In the genomic region with DNA sequence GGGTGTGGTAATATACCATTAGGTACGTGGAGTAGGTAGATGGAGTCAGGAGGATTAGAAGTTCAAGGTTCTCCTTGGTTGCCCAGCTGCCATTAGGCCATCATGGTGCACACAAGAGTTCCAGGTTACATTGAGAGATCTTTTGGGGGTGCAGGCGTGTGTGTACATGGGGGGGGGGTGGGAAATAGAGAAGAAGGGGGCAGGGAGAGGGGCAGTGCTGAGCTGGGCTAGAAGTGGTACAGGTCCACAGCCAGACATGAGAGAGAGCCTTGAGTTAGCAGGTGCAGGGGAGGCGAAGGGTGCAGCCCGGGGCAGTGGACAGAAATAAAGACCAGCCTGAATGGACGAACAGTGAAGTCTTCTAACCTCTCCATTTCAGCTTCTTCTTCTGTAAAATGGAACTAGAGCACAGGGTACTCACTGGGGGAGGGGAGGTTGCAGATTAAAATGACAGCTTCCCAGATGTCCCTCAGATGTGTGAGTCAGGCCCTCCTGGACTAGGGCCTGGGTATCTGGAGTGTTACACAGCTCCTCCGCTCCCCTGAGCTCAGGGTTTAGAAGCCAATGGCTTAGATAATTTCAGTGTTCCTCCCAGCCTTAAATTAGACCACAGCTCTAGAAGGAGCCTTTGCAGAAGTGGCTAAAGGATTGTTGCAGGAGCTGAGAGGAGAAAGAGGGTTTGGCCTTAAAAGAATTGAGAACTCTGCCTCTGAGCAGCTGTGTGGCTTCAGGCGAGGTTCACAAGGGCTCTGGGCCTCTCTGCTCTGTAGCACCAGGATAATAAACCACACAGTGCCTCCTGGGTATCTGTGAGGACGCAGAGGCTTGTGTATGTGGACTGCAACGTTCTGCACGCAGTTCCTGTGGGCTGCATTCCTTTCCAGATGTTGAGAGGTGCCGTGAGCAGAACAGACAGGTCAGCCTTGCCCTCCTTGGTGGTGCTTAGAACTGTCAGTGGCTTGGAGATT, we compare ENCODE assay signal across 8 mouse cellular contexts. TPM values are rescaled to one million over a fixed set of nuclear protein-coding genes. Genes with fewer than 3 reads are reported as not detected.
DNase-seq lines count a peak whose midpoint lies in the region; ATAC-seq and TF ChIP-seq lines count a peak whose summit lies in the region.

No protein-coding gene starts in this region.

- H3K9ac ChIP-seq in forebrain, embryonic 12.5 days: no peak overlapping the region
- H3K9ac ChIP-seq in lung, postnatal 0 days (replicated peaks; ENCODE audit: low read depth): no peak overlapping the region
- H3K9ac ChIP-seq in intestine, postnatal 0 days (ENCODE audit: low read depth, low read length): no peak overlapping the region
- no peak overlapping the region for H3K9ac ChIP-seq in neural tube, embryonic 15.5 days (replicated peaks)

- no peak overlapping the region for H3K4me2 ChIP-seq in forebrain, embryonic 12.5 days
- no peak overlapping the region for H3K4me2 ChIP-seq in lung, postnatal 0 days (replicated peaks; ENCODE audit: low read depth, low read length)
- peak overlapping the region; percentile 69 for H3K4me2 ChIP-seq in intestine, postnatal 0 days (replicated peaks; ENCODE audit: low read depth)
- no peak overlapping the region for H3K4me2 ChIP-seq in neural tube, embryonic 15.5 days

- H3K36me3 ChIP-seq in forebrain, embryonic 10.5 days (replicated peaks): peaks cover 67% of the 10 kb centered on the region
- peaks cover 40% of the 10 kb centered on the region for H3K36me3 ChIP-seq in forebrain, embryonic 12.5 days (replicated peaks)
- H3K36me3 ChIP-seq in lung, postnatal 0 days (ENCODE audit: insufficient read depth, low read length): peaks cover 33% of the 10 kb centered on the region
- H3K36me3 ChIP-seq in intestine, postnatal 0 days (ENCODE audit: control insufficient read depth, insufficient read depth): peaks cover 35% of the 10 kb centered on the region
- peaks cover 34% of the 10 kb centered on the region for H3K36me3 ChIP-seq in neural tube, embryonic 15.5 days

- no peak for TF ChIP-seq EP300 in lung, postnatal 0 days (IDR thresholded peaks at IDR 0.05)

- no peaks in the 10 kb centered on the region for H3K27me3 ChIP-seq in forebrain, embryonic 10.5 days (ENCODE audit: poor library complexity, severe bottlenecking)
- H3K27me3 ChIP-seq in forebrain, embryonic 12.5 days: no peaks in the 10 kb centered on the region
- no peaks in the 10 kb centered on the region for H3K27me3 ChIP-seq in lung, postnatal 0 days (replicated peaks; ENCODE audit: insufficient read depth, low read length)
- H3K27me3 ChIP-seq in intestine, postnatal 0 days (replicated peaks; ENCODE audit: control insufficient read depth, insufficient read depth, low read length): no peaks in the 10 kb centered on the region
- H3K27me3 ChIP-seq in neural tube, embryonic 15.5 days (replicated peaks): no peaks in the 10 kb centered on the region

- H3K9me3 ChIP-seq in forebrain, embryonic 10.5 days: no peaks in the 10 kb centered on the region
- H3K9me3 ChIP-seq in forebrain, embryonic 12.5 days: no peaks in the 10 kb centered on the region
- H3K9me3 ChIP-seq in lung, postnatal 0 days (ENCODE audit: low read length): no peaks in the 10 kb centered on the region
- no peaks in the 10 kb centered on the region for H3K9me3 ChIP-seq in intestine, postnatal 0 days (ENCODE audit: control insufficient read depth)
- H3K9me3 ChIP-seq in neural tube, embryonic 15.5 days (replicated peaks): no peaks in the 10 kb centered on the region

- TF ChIP-seq CTCF in lung, postnatal 0 days (IDR thresholded peaks at IDR 0.05): no peak
- no peak for TF ChIP-seq CTCF in intestine, postnatal 0 days (IDR thresholded peaks at IDR 0.05; ENCODE audit: low read depth)

- peaks cover 51% of the 10 kb centered on the region for H3K4me1 ChIP-seq in forebrain, embryonic 10.5 days
- H3K4me1 ChIP-seq in forebrain, embryonic 12.5 days: peaks cover 43% of the 10 kb centered on the region
- H3K4me1 ChIP-seq in lung, postnatal 0 days (ENCODE audit: insufficient read depth, low read depth, low read length): peaks cover 11% of the 10 kb centered on the region
- H3K4me1 ChIP-seq in intestine, postnatal 0 days (replicated peaks; ENCODE audit: control insufficient read depth, insufficient read depth, low read length): peaks cover 15% of the 10 kb centered on the region
- H3K4me1 ChIP-seq in neural tube, embryonic 15.5 days: peaks cover 44% of the 10 kb centered on the region

- DNase-seq in forebrain, embryonic 10.5 days (ENCODE audit: extremely low spot score, low spot score): no peak
- DNase-seq in lung, postnatal 0 days (ENCODE audit: low spot score): no peak
- DNase-seq in lung, adult 18-20 months: no peak
- no peak for DNase-seq in left cerebral cortex, postnatal 10 days (ENCODE audit: extremely low spot score in 1 of 2, low spot score in 2 of 2)
- no peak for DNase-seq in lung, postnatal 10 days

- H3K4me3 ChIP-seq in forebrain, embryonic 10.5 days: no peak overlapping the region
- H3K4me3 ChIP-seq in forebrain, embryonic 12.5 days (replicated peaks): no peak overlapping the region
- H3K4me3 ChIP-seq in lung, postnatal 0 days (ENCODE audit: low read depth, low read length): no peak overlapping the region
- no peak overlapping the region for H3K4me3 ChIP-seq in intestine, postnatal 0 days (ENCODE audit: low read depth, low read length)
- no peak overlapping the region for H3K4me3 ChIP-seq in neural tube, embryonic 15.5 days (replicated peaks)

- ATAC-seq in forebrain, embryonic 12.5 days (ENCODE audit: low FRiP score): no peak
- ATAC-seq in lung, postnatal 0 days: no peak
- ATAC-seq in intestine, postnatal 0 days: no peak
- no peak for ATAC-seq in neural tube, embryonic 15.5 days (ENCODE audit: low FRiP score)

- WGBS in forebrain, embryonic 10.5 days: 77% methylated on average over 11 of the region's 11 CpGs
- 79% methylated on average over 11 of the region's 11 CpGs for WGBS in forebrain, embryonic 12.5 days
- WGBS in lung, postnatal 0 days: 66% methylated on average over 11 of the region's 11 CpGs
- WGBS in intestine, postnatal 0 days: 48% methylated on average over 11 of the region's 11 CpGs
- 77% methylated on average over 11 of the region's 11 CpGs for WGBS in neural tube, embryonic 15.5 days

- intact Hi-C loops in left cerebral cortex, postnatal 10 days (cut with DNase I): no loop called here

- H3K27ac ChIP-seq in forebrain, embryonic 10.5 days: peak overlapping the region; percentile 73; the same call in 1 of the 2 replicates
- no peak overlapping the region for H3K27ac ChIP-seq in forebrain, embryonic 12.5 days
- peak overlapping the region; percentile 2 for H3K27ac ChIP-seq in lung, postnatal 0 days (ENCODE audit: low read length)
- peak overlapping the region; percentile 54; the same call in 1 of the 2 replicates for H3K27ac ChIP-seq in intestine, postnatal 0 days (ENCODE audit: low read depth, low read length)
- peak overlapping the region; percentile 33; the same call in 1 of the 2 replicates for H3K27ac ChIP-seq in neural tube, embryonic 15.5 days (replicated peaks)

RNA-seq across cellular contexts. Expression of gene Ahdc1, which starts 47.7 kb away (rescaled TPM):
- 5.8 and 7.4 TPM in 2 replicates for polyA plus RNA-seq in forebrain, embryonic 10.5 days (2016; fragmentation: Nextera tagmentation; extraction: Ambion mirVana)
- polyA plus RNA-seq in forebrain, embryonic 12.5 days (2016; fragmentation: Nextera tagmentation; extraction: Ambion mirVana): 7.2 and 8.1 TPM in 2 replicates
- 3.9 and 4.4 TPM in 2 replicates for polyA plus RNA-seq in lung, postnatal 0 days (2015; fragmentation: Nextera tagmentation; extraction: Ambion mirVana)
- 2.4 and 3.1 TPM in 2 replicates for polyA plus RNA-seq in intestine, postnatal 0 days (2015; fragmentation: Nextera tagmentation; extraction: Ambion mirVana)
- polyA plus RNA-seq in neural tube, embryonic 15.5 days (2015; fragmentation: Nextera tagmentation; extraction: Ambion mirVana): 11.0 TPM in 2 replicates
- total RNA-seq in left cerebral cortex, postnatal 10 days (2021): 10 to 100 TPM; 70.0 to 71.1 TPM
